Mouse (Mus musculus) neutrophil, adult 5-6 weeks (primary cell): ENCODE measurements around the gene Dlg4. TPM values are rescaled to one million over a fixed set of nuclear protein-coding genes. Genes with fewer than 3 reads are reported as not detected.

Source experiments
- ATAC-seq: fragments of 151-379, 151-347 bp; 2 replicates; pipeline ENCODE4 v1.8.0; 2017; ENCODE audit warnings: mild to moderate bottlenecking, moderate TSS enrichment; ENCODE audit not compliant: insufficient number of reproducible peaks, poor library complexity, low FRiP score, severe bottlenecking; ENCODE audit errors: extremely low read depth
- total RNA-seq: library from RNA; stranded (forward); fragments of 200-1000 nt; gene quantifications from 2 replicates; pipeline ENCODE4 v1.2.3, GENCODE M21; 2017

The Dlg4 gene
- total RNA-seq, 1 experiment from 2014 or later: 2.4 TPM

GRCm38 (mm10) chr11:70077441-70077840, 60.7 kb downstream of the Dlg4 start:
- no peak for ATAC-seq

GRCm38 (mm10) chr11:70079175-70079574, 62.4 kb downstream of the Dlg4 start:
- no peak for ATAC-seq

DNA sequence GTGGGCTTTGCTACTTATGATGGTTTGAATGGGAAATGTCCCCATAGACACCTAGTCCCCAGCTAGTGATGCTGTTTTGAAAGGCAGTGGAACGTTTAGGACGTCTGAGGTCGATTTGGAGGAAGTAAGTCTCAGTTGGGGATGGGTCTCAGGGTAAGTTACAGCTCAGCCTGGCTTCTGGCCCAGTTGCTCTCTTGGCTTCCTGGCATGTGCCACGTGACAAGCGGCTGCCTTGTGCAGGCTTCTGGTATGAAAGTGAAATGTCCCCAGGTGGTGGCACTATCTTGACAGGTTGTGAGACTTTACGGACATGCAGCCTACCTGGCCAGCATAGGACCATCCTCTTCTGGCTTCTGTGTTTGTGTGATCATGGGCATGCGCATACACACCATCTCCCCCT, 63.2 kb downstream of the Dlg4 start:
- ATAC-seq: peak; percentile 52; the same call in 1 of the 2 replicates

DNA sequence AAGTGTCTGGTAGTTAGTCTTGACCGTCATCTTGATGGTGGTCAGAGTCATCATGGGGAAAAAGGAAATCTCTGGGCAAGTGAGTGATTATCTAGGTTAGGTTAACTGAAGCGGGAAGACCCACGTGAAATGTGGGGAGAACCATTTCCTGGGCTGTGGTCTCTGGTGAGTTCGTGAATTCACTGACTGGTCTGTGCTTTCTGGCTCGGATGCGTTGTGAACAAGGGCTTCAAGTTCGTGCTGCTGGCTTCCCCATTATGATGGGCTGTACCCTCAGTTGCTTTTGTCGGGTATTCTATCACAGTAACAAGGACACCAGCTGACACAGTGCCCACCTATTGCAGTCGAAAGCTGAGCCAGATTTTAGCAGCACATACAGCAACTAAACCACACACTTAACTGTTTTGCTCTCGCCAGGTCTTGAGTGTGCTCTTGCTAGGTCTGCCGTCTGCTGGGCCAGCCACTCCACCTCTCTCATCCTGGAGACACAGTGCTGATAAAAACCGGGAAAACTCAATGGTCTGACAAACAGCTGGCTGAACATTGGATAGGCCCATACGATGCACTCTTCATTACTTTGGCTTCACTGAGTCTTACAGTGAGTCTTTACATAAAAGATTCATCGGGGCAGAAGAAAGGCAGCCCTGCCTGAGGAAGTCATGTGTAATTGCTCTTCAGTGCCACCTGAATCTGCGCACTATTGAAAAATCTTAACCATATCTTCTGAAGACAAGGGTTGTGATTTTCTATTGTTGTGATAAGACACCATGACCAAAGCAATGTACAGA, 64.3 kb downstream of the Dlg4 start:
- ATAC-seq: no peak

DNA sequence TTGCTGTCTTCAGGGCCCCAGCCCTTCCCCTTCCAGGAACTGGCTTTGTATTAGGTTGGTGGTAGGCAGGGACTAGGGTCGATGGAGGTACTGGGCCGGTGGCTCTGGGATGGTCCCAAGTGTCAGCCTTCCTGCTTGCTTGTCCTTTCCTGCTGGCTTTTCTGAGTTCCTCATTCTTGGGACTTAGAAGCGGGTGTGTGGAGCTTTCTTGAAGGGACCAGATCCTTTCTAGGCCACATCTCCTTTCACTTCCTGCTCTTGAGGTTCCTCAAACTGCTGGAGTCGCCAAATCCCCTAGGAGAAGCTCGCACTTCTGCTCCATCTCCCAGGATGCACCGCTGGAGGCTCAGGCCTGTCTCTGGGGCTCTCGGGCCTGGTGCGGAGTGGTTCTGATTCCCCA, 67.8 kb downstream of the Dlg4 start:
- no peak for ATAC-seq

DNA sequence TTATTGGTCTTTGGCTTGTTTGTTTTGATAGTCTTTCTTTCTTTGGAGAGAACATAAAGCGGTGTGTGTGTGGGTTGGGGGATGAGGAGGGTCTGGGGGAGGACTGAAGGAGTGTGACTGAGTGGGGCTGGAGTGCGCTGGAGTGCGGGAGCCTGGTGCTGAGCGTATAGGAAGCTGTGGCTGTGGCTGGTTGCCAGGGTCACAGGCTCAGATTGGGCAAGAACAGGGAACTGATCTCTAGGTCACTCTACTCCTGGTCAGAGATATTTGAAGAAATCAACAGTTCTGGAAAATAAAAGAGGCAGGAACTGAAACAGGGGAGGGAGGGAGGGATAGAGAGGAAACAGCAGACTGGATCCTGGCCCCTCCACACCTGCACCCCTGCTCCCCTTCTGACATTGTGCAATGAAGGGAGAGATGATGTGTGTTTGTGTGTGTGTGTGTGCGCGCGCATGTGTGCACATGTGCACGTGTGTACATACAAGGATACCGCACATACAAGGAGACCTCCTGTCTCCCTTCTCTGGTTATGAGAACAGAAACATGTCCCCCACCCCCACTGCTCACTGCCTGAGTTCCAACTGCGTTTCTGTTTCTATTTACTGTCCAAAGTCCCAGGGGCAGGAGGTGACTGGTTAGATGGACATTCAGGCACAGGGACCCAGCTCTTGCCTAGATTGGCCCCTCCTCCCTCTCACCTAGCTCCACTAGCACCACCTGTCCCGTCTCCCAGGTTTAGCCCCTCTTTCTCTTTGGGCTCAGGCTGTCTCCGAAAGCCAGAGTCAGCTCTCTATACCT, 75.4 kb downstream of the Dlg4 start, which contains the start of gene Asgr2:
Asgr2 (plus strand) TSS at position 659 of the 798 bp plus-strand sequence.
- ATAC-seq: no peak

Other genes with a start within 250 kb of the Dlg4 start
- gene Chrnb1, start 221.0 kb upstream of the Dlg4 start, total RNA-seq: 3.5 and 5.3 TPM in 2 replicates
- not detected in 2 replicates for gene Fgf11, start 215.1 kb upstream of the Dlg4 start, total RNA-seq
- gene Tmem102, start 211.3 kb upstream of the Dlg4 start, total RNA-seq: 0.58 TPM in 1 of 2 replicates, not detected in the other
- gene Gm39566, start 201.6 kb upstream of the Dlg4 start, total RNA-seq: not detected in 2 replicates
- 0.47 TPM in 1 of 2 replicates, not detected in the other for gene Spem2, start 198.5 kb upstream of the Dlg4 start, total RNA-seq
- not detected in 2 replicates for gene Spem1, start 194.8 kb upstream of the Dlg4 start, total RNA-seq
- 0.12 TPM in 1 of 2 replicates, not detected in the other for gene Nlgn2, start 179.2 kb upstream of the Dlg4 start, total RNA-seq
- 9.1 and 13.3 TPM in 2 replicates for gene Tmem256, start 178.4 kb upstream of the Dlg4 start, total RNA-seq
- gene Plscr3, start 170.6 kb upstream of the Dlg4 start, total RNA-seq: 4.4 and 5.0 TPM in 2 replicates
- not detected in 2 replicates for gene Tnk1, start 158.2 kb upstream of the Dlg4 start, total RNA-seq
- gene Tmem95, start 138.9 kb upstream of the Dlg4 start, total RNA-seq: not detected in 2 replicates
- 9.0 and 9.5 TPM in 2 replicates for gene Kctd11, start 135.5 kb upstream of the Dlg4 start, total RNA-seq
- gene Acap1, start 121.4 kb upstream of the Dlg4 start, total RNA-seq: 245 and 247 TPM in 2 replicates
- 2.8 and 3.8 TPM in 2 replicates for gene 2810408A11Rik, start 116.0 kb upstream of the Dlg4 start, total RNA-seq
- gene Neurl4, start 115.9 kb upstream of the Dlg4 start, total RNA-seq: 64.1 and 71.1 TPM in 2 replicates
- 103 TPM in 2 replicates for gene Gps2, start 103.1 kb upstream of the Dlg4 start, total RNA-seq
- gene Eif5a, start 95.0 kb upstream of the Dlg4 start, total RNA-seq: 155 and 165 TPM in 2 replicates
- gene Ybx2, start 81.1 kb upstream of the Dlg4 start, total RNA-seq: not detected in 2 replicates
- gene Slc2a4, start 68.8 kb upstream of the Dlg4 start, total RNA-seq: not detected in 2 replicates
- gene Cldn7, start 52.2 kb upstream of the Dlg4 start, total RNA-seq: 0.47 TPM in 1 of 2 replicates, not detected in the other
- 31.4 and 42.8 TPM in 2 replicates for gene Ctdnep1, start 35.8 kb upstream of the Dlg4 start, total RNA-seq
- gene Elp5, start 34.4 kb upstream of the Dlg4 start, total RNA-seq: 21.6 and 23.2 TPM in 2 replicates
- 397 and 455 TPM in 2 replicates for gene Gabarap, start 25.8 kb upstream of the Dlg4 start, total RNA-seq
- 74.4 and 80.3 TPM in 2 replicates for gene Phf23, start 21.2 kb upstream of the Dlg4 start, total RNA-seq
- 41.0 and 41.7 TPM in 2 replicates for gene Dvl2, start 16.3 kb upstream of the Dlg4 start, total RNA-seq
- gene Acadvl, start 1.5 kb upstream of the Dlg4 start, total RNA-seq: 45.2 and 46.7 TPM in 2 replicates
- not detected in 2 replicates for gene Asgr1, start 37.1 kb downstream of the Dlg4 start, total RNA-seq
- gene Asgr2, start 75.7 kb downstream of the Dlg4 start, total RNA-seq: not detected in 2 replicates
- gene Mgl2, start 113.4 kb downstream of the Dlg4 start, total RNA-seq: not detected in 2 replicates
- gene Clec10a, start 139.3 kb downstream of the Dlg4 start, total RNA-seq: 2.6 and 3.6 TPM in 2 replicates
- gene Slc16a11, start 195.8 kb downstream of the Dlg4 start, total RNA-seq: 1.4 and 2.7 TPM in 2 replicates
- gene Slc16a13, start 204.1 kb downstream of the Dlg4 start, total RNA-seq: 1.5 and 2.1 TPM in 2 replicates
- gene Bcl6b, start 212.9 kb downstream of the Dlg4 start, total RNA-seq: 0.12 TPM in 1 of 2 replicates, not detected in the other
- gene 0610010K14Rik, start 221.0 kb downstream of the Dlg4 start, total RNA-seq: 21.9 and 26.8 TPM in 2 replicates
- gene Gm21988, start 222.9 kb downstream of the Dlg4 start, total RNA-seq: 0.47 and 0.86 TPM in 2 replicates
- gene Rnasek, start 222.9 kb downstream of the Dlg4 start, total RNA-seq: 60.4 and 69.0 TPM in 2 replicates
- 9.6 and 10.5 TPM in 2 replicates for gene Alox12, start 238.4 kb downstream of the Dlg4 start, total RNA-seq